Mouse (Mus musculus) gastrocnemius, postnatal 4 days (tissue): ENCODE data around the gene Lnpep. TPM values are rescaled to one million over a fixed set of nuclear protein-coding genes. Genes with fewer than 3 reads are reported as not detected.

ENCODE experiments used
- DNase-seq, 2 experiments: peaks; one replicate each; pipeline ENCODE4 v3.0.0; 2021 to 2022; ENCODE audit warnings: low spot score in 2 of 2, mixed read lengths in 2 of 2
- total RNA-seq, 2 experiments: library from RNA; stranded (reverse); gene quantifications; 2 replicates each; pipeline ENCODE4 v1.2.3; 2021

The Lnpep gene
- total RNA-seq, 2 experiments from 2014 or later: 103 to 115 TPM

GRCm38 (mm10) chr17:17612336-17612735, 12.5 kb downstream of the Lnpep start:
- no peak for DNase-seq

- no peak for DNase-seq
Observed at GRCm38 (mm10) chr17:17609523-17609922, 15.3 kb downstream of the Lnpep start.

GRCm38 (mm10) chr17:17608416-17608988, 16.3 kb downstream of the Lnpep start:
- no peak for DNase-seq

- no peak for DNase-seq
Observed at GRCm38 (mm10) chr17:17604554-17604953, 20.3 kb downstream of the Lnpep start.

GRCm38 (mm10) chr17:17603609-17604008, 21.2 kb downstream of the Lnpep start:
- DNase-seq: no peak

- no peak for DNase-seq
Observed at GRCm38 (mm10) chr17:17602786-17603185, 22.1 kb downstream of the Lnpep start.

- DNase-seq: no peak
Observed at GRCm38 (mm10) chr17:17602330-17602729, 22.5 kb downstream of the Lnpep start.

GRCm38 (mm10) chr17:17600804-17601252, 24.0 kb downstream of the Lnpep start:
- peak; percentile 22 to 69 for DNase-seq

GRCm38 (mm10) chr17:17600001-17600400, 24.8 kb downstream of the Lnpep start:
- no peak for DNase-seq

GRCm38 (mm10) chr17:17598355-17598754, 26.5 kb downstream of the Lnpep start:
- DNase-seq: no peak

- no peak for DNase-seq
Observed at GRCm38 (mm10) chr17:17592926-17593325, 31.9 kb downstream of the Lnpep start.

GRCm38 (mm10) chr17:17587333-17588047, 37.4 kb downstream of the Lnpep start:
- DNase-seq: no peak

GRCm38 (mm10) chr17:17585115-17585514, 39.7 kb downstream of the Lnpep start:
- no peak for DNase-seq

GRCm38 (mm10) chr17:17583896-17584295, 41.0 kb downstream of the Lnpep start:
- no peak for DNase-seq

GRCm38 (mm10) chr17:17581234-17581633, 43.6 kb downstream of the Lnpep start:
- no peak for DNase-seq

- no peak for DNase-seq
Observed at GRCm38 (mm10) chr17:17576399-17576798, 48.5 kb downstream of the Lnpep start.

GRCm38 (mm10) chr17:17567071-17567470, 57.8 kb downstream of the Lnpep start:
- DNase-seq: no peak

GRCm38 (mm10) chr17:17548958-17549357, 75.9 kb downstream of the Lnpep start:
- DNase-seq: no peak

- DNase-seq: no peak
Observed at GRCm38 (mm10) chr17:17531338-17531737, 93.5 kb downstream of the Lnpep start.

- no peak for DNase-seq
Observed at GRCm38 (mm10) chr17:17516384-17517016, 108.3 kb downstream of the Lnpep start.

- no peak for DNase-seq
Observed at GRCm38 (mm10) chr17:17506677-17507076, 118.2 kb downstream of the Lnpep start.

- DNase-seq: no peak
Observed at GRCm38 (mm10) chr17:17499278-17499677, 125.6 kb downstream of the Lnpep start.
